Mouse (Mus musculus): Measurements from ENCODE around the gene Nup43.
A peak's percentile ranks its signal among the peaks of the same experiment; 100 is the strongest.

Gene Nup43

GRCm38 (mm10) chr10:7702586-7702985, 35.3 kb downstream of the Nup43 start:
- H3K9me3 ChIP-seq (ENCODE audit: low read length) = no peaks in the 10 kb centered on the region
- peaks cover 9% of the 10 kb centered on the region; the same call in 1 of the 2 replicates for H3K4me1 ChIP-seq (replicated peaks; ENCODE audit: low read depth, low read length)
- TF ChIP-seq POU5F1 (IDR thresholded peaks at IDR 0.05; ENCODE audit: borderline replicate concordance, low read length) = no peak
- no peak for TF ChIP-seq NANOG (IDR thresholded peaks at IDR 0.05; ENCODE audit: borderline replicate concordance, low read length)
- TF ChIP-seq CTCF (conservative IDR thresholded peaks at IDR 0.05; ENCODE audit: low read length) = no peak
- H3K36me3 ChIP-seq (ENCODE audit: insufficient read depth, low read length) = peaks cover 91% of the 10 kb centered on the region
- H3K27me3 ChIP-seq (ENCODE audit: insufficient read depth, low read length) = no peaks in the 10 kb centered on the region
- H3K4me3 ChIP-seq (replicated peaks; ENCODE audit: low read length) = no peak overlapping the region

- H3K9me3 ChIP-seq (ENCODE audit: low read length) = no peaks in the 10 kb centered on the region
- peaks cover 5% of the 10 kb centered on the region for H3K4me1 ChIP-seq (replicated peaks; ENCODE audit: low read depth, low read length)
- no peak overlapping the region for H3K4me3 ChIP-seq (replicated peaks; ENCODE audit: low read length)
- no peaks in the 10 kb centered on the region for H3K27me3 ChIP-seq (ENCODE audit: insufficient read depth, low read length)
- TF ChIP-seq NANOG (IDR thresholded peaks at IDR 0.05; ENCODE audit: borderline replicate concordance, low read length) (no peak), CTCF (conservative IDR thresholded peaks at IDR 0.05; ENCODE audit: low read length) (no peak), POU5F1 (IDR thresholded peaks at IDR 0.05; ENCODE audit: borderline replicate concordance, low read length) (no peak)
- peaks cover 79% of the 10 kb centered on the region for H3K36me3 ChIP-seq (ENCODE audit: insufficient read depth, low read length)
These were observed 42.8 kb downstream of the Nup43 start for GRCm38 (mm10) chr10:7710121-7710520.

GRCm38 (mm10) chr10:7712506-7712905, 45.2 kb downstream of the Nup43 start:
- Histone ChIP-seq H3K9me3 (ENCODE audit: low read length) (no peaks in the 10 kb centered on the region), H3K27me3 (ENCODE audit: insufficient read depth, low read length) (no peaks in the 10 kb centered on the region), H3K4me3 (replicated peaks; ENCODE audit: low read length) (no peak overlapping the region), H3K36me3 (ENCODE audit: insufficient read depth, low read length) (peaks cover 62% of the 10 kb centered on the region), H3K4me1 (replicated peaks; ENCODE audit: low read depth, low read length) (peaks cover 12% of the 10 kb centered on the region)
- TF ChIP-seq NANOG (IDR thresholded peaks at IDR 0.05; ENCODE audit: borderline replicate concordance, low read length) (no peak), CTCF (conservative IDR thresholded peaks at IDR 0.05; ENCODE audit: low read length) (no peak), POU5F1 (IDR thresholded peaks at IDR 0.05; ENCODE audit: borderline replicate concordance, low read length) (no peak)

- TF ChIP-seq POU5F1 (IDR thresholded peaks at IDR 0.05; ENCODE audit: borderline replicate concordance, low read length) (no peak), NANOG (IDR thresholded peaks at IDR 0.05; ENCODE audit: borderline replicate concordance, low read length) (no peak), CTCF (conservative IDR thresholded peaks at IDR 0.05; ENCODE audit: low read length) (no peak)
- Histone ChIP-seq H3K27me3 (ENCODE audit: insufficient read depth, low read length) (no peaks in the 10 kb centered on the region), H3K36me3 (ENCODE audit: insufficient read depth, low read length) (peaks cover 40% of the 10 kb centered on the region), H3K4me1 (replicated peaks; ENCODE audit: low read depth, low read length) (peaks cover 21% of the 10 kb centered on the region), H3K9me3 (ENCODE audit: low read length) (no peaks in the 10 kb centered on the region), H3K4me3 (replicated peaks; ENCODE audit: low read length) (no peak overlapping the region)
These were observed 47.8 kb downstream of the Nup43 start for GRCm38 (mm10) chr10:7715056-7715455.

GRCm38 (mm10) chr10:7725751-7726500, 58.6 kb downstream of the Nup43 start, which contains the start of gene Katna1:
Gene Katna1 (plus strand): TSS chr10:7726000.
- peaks cover 40% of the 10 kb centered on the region for H3K4me1 ChIP-seq (replicated peaks; ENCODE audit: low read depth, low read length)

GRCm38 (mm10) chr10:7726501-7726812, 59.2 kb downstream of the Nup43 start:
- TF ChIP-seq NANOG (IDR thresholded peaks at IDR 0.05; ENCODE audit: borderline replicate concordance, low read length) (no peak), CTCF (conservative IDR thresholded peaks at IDR 0.05; ENCODE audit: low read length) (no peak), POU5F1 (IDR thresholded peaks at IDR 0.05; ENCODE audit: borderline replicate concordance, low read length) (no peak)
- Histone ChIP-seq H3K4me3 (replicated peaks; ENCODE audit: low read length) (peak overlapping the region; percentile 96), H3K4me1 (replicated peaks; ENCODE audit: low read depth, low read length) (peaks cover 43% of the 10 kb centered on the region), H3K36me3 (ENCODE audit: insufficient read depth, low read length) (peaks cover 11% of the 10 kb centered on the region; the same call in 1 of the 2 replicates), H3K9me3 (ENCODE audit: low read length) (no peaks in the 10 kb centered on the region), H3K27me3 (ENCODE audit: insufficient read depth, low read length) (no peaks in the 10 kb centered on the region)

More at GRCm38 (mm10) chr10:7725751-7726500, 58.6 kb downstream of the Nup43 start, which contains the start of gene Katna1:
- TF ChIP-seq POU5F1 (IDR thresholded peaks at IDR 0.05; ENCODE audit: borderline replicate concordance, low read length) (no peak), CTCF (conservative IDR thresholded peaks at IDR 0.05; ENCODE audit: low read length) (no peak), NANOG (IDR thresholded peaks at IDR 0.05; ENCODE audit: borderline replicate concordance, low read length) (no peak)
- H3K9me3 ChIP-seq (ENCODE audit: low read length) = no peaks in the 10 kb centered on the region
- H3K36me3 ChIP-seq (ENCODE audit: insufficient read depth, low read length) = peaks cover 11% of the 10 kb centered on the region; the same call in 1 of the 2 replicates
- peak within 1 kb of the TSS; percentile 96 for H3K4me3 ChIP-seq (replicated peaks; ENCODE audit: low read length)
- H3K27me3 ChIP-seq (ENCODE audit: insufficient read depth, low read length) = no peaks in the 10 kb centered on the region

- Histone ChIP-seq H3K36me3 (ENCODE audit: insufficient read depth, low read length) (peaks cover 11% of the 10 kb centered on the region; the same call in 1 of the 2 replicates), H3K9me3 (ENCODE audit: low read length) (no peaks in the 10 kb centered on the region), H3K27me3 (ENCODE audit: insufficient read depth, low read length) (no peaks in the 10 kb centered on the region), H3K4me1 (replicated peaks; ENCODE audit: low read depth, low read length) (peaks cover 46% of the 10 kb centered on the region), H3K4me3 (replicated peaks; ENCODE audit: low read length) (peak overlapping the region; percentile 96)
- TF ChIP-seq POU5F1 (IDR thresholded peaks at IDR 0.05; ENCODE audit: borderline replicate concordance, low read length) (no peak), NANOG (IDR thresholded peaks at IDR 0.05; ENCODE audit: borderline replicate concordance, low read length) (no peak), CTCF (conservative IDR thresholded peaks at IDR 0.05; ENCODE audit: low read length) (no peak)
These were observed 59.7 kb downstream of the Nup43 start for GRCm38 (mm10) chr10:7727011-7727410.
